Mouse (Mus musculus) cerebellum, adult 2 months (tissue): Measurements from ENCODE around the gene Baiap2l1.

Source experiments
- CTCF ChIP-seq: fragments of 200-500 bp; IDR thresholded peaks from 2 replicates; pipeline ENCODE4 v1.5.1; 2011; ENCODE audit warnings: low read depth, mild to moderate bottlenecking, control low read depth, low read length, moderate library complexity, borderline replicate concordance; ENCODE audit not compliant: insufficient read depth
- POLR2A ChIP-seq: fragments of 200-500 bp; IDR thresholded peaks from 2 replicates; pipeline ENCODE4 v1.6.1; 2011; ENCODE audit warnings: low read length, control low read depth, borderline replicate concordance; ENCODE audit not compliant: insufficient read depth

- TF ChIP-seq CTCF (no peak), POLR2A (no peak)
Measured at GRCm38 (mm10) chr5:144296090-144296604, 61.8 kb downstream of the Baiap2l1 start.
